10 mouse cellular contexts compared by ENCODE assay signal in the genomic region with DNA sequence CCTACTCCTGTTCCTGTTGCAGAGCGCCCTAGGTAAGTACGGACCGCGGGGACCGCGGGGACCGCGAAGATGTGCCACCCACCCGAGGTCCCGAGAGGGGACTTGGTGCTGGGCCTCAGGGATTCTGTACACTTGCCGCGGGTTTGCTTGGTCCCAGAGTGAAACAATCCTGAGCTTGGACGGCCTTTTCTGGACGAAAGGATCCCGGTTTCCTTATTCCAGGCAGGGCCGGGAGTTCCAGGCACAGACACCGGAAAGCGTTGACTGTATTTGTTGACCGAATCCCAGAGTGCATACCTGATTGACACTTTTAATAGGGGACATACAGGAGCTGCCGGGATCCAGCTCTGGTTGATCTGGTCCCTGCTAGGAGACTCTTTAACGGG. TPM values are rescaled to one million over a fixed set of nuclear protein-coding genes. Genes with fewer than 3 reads are reported as not detected.
DNase-seq lines count a peak whose midpoint lies in the region; ATAC-seq lines count a peak whose summit lies in the region.
"Had no signal": no experiment of that assay in that cellular context is flagged by ENCODE, and none has a peak within 500 bp of the region (broad histone marks: within the 10 kb centered on the region; RNA-seq: fewer than 3 reads in every experiment).

No protein-coding gene starts in this region.

- no peaks in the 10 kb centered on the region for H3K36me3 ChIP-seq in heart, embryonic 10.5 days
- H3K36me3 ChIP-seq in heart, embryonic 15.5 days = no peaks in the 10 kb centered on the region
- H3K36me3 ChIP-seq in liver, embryonic 16.5 days (ENCODE audit: control insufficient read depth, insufficient read depth) = no peaks in the 10 kb centered on the region

- no peak for DNase-seq in heart, embryonic 10.5 days (ENCODE audit: low spot score)
- no peak for DNase-seq in heart, adult 9 months (ENCODE audit: low spot score in 2 of 2)
- DNase-seq in Muller cell, postnatal 12 days (ENCODE audit: inconsistent ontology term) = peak; percentile 38
- no peak for DNase-seq in urinary bladder, adult 18-20 months (ENCODE audit: low spot score in 2 of 2)
- no peak for DNase-seq in ovary, postnatal 10 days (ENCODE audit: low spot score)

- H3K27me3 ChIP-seq in heart, embryonic 10.5 days (ENCODE audit: insufficient read depth, poor library complexity, severe bottlenecking) = peaks cover 83% of the 10 kb centered on the region
- peaks cover 43% of the 10 kb centered on the region for H3K27me3 ChIP-seq in heart, embryonic 15.5 days
- H3K27me3 ChIP-seq in liver, embryonic 16.5 days (ENCODE audit: control insufficient read depth, insufficient read depth, low read depth, low read length) = peaks cover 49% of the 10 kb centered on the region

- H3K9ac ChIP-seq in heart, embryonic 15.5 days = peak overlapping the region; percentile 58
- H3K9ac ChIP-seq in liver, embryonic 16.5 days (ENCODE audit: low read depth, low read length) = peak overlapping the region; percentile 25; the same call in 1 of the 2 replicates

- H3K4me3 ChIP-seq in heart, embryonic 10.5 days = peak overlapping the region; percentile 84
- H3K4me3 ChIP-seq in heart, embryonic 15.5 days = peak overlapping the region; percentile 59
- peak overlapping the region; percentile 57 for H3K4me3 ChIP-seq in liver, embryonic 16.5 days (ENCODE audit: low read depth, low read length)

- H3K27ac ChIP-seq in heart, embryonic 10.5 days = peak overlapping the region; percentile 82
- no peak overlapping the region for H3K27ac ChIP-seq in heart, embryonic 15.5 days
- H3K27ac ChIP-seq in liver, embryonic 16.5 days (ENCODE audit: low read length) = no peak overlapping the region

- H3K4me1 ChIP-seq in heart, embryonic 10.5 days = peaks cover 11% of the 10 kb centered on the region
- peaks cover 4% of the 10 kb centered on the region; the same call in 1 of the 2 replicates for H3K4me1 ChIP-seq in heart, embryonic 15.5 days (replicated peaks)
- no peaks in the 10 kb centered on the region; the same call in 1 of the 2 replicates for H3K4me1 ChIP-seq in liver, embryonic 16.5 days (ENCODE audit: control insufficient read depth, low read depth, low read length)

- 1% methylated on average over 21 of the region's 21 CpGs for WGBS in heart, embryonic 10.5 days
- WGBS in heart, embryonic 15.5 days = 1% methylated on average over 21 of the region's 21 CpGs
- WGBS in liver, embryonic 16.5 days (ENCODE audit: insufficient replicate concordance) = 1% methylated on average over 21 of the region's 21 CpGs

- no peak for ATAC-seq in heart, embryonic 15.5 days (replicated peaks; ENCODE audit: insufficient number of reproducible peaks, insufficient read depth, low FRiP score, low read depth)
- ATAC-seq in liver, embryonic 16.5 days (ENCODE audit: low read depth) = no peak
- ATAC-seq in megakaryocyte progenitor cell, adult 5-6 weeks (replicated peaks; ENCODE audit: poor library complexity) = no peak

- peak overlapping the region; percentile 86 for H3K4me2 ChIP-seq in heart, embryonic 15.5 days
- peak overlapping the region; percentile 62 for H3K4me2 ChIP-seq in liver, embryonic 16.5 days (ENCODE audit: low read depth, low read length)

- no peaks in the 10 kb centered on the region for H3K9me3 ChIP-seq in heart, embryonic 10.5 days
- H3K9me3 ChIP-seq in heart, embryonic 15.5 days (replicated peaks) = no peaks in the 10 kb centered on the region
- no peaks in the 10 kb centered on the region for H3K9me3 ChIP-seq in liver, embryonic 16.5 days (replicated peaks; ENCODE audit: control insufficient read depth, low read length)

RNA-seq across cellular contexts. Expression of a gene that starts 0.5 kb away (rescaled TPM):
- 0.18 and 0.28 TPM in 2 replicates for polyA plus RNA-seq in heart, embryonic 10.5 days (2016; fragmentation: Nextera tagmentation; extraction: Ambion mirVana)
- polyA plus RNA-seq in heart, embryonic 15.5 days (2015; fragmentation: Nextera tagmentation; extraction: Ambion mirVana) = 0.64 and 0.94 TPM in 2 replicates
- polyA plus RNA-seq in liver, embryonic 16.5 days (2015; fragmentation: Nextera tagmentation; extraction: Ambion mirVana) = 0.19 and 0.31 TPM in 2 replicates
- total RNA-seq in megakaryocyte progenitor cell, adult 5-6 weeks (2015) = 0.68 and 1.6 TPM in 2 replicates
- total RNA-seq in megakaryocyte progenitor cell, adult 5-6 weeks (2017) = 0.30 and 0.46 TPM in 2 replicates
- polyA plus RNA-seq: C2C12 had no signal

RNA-seq across cellular contexts. Expression of a gene that starts 41.4 kb away (rescaled TPM):
- 0.13 TPM in 1 of 2 replicates, not detected in the other for polyA plus RNA-seq in heart, embryonic 10.5 days (2016; fragmentation: Nextera tagmentation; extraction: Ambion mirVana)
- polyA plus RNA-seq in heart, embryonic 15.5 days (2015; fragmentation: Nextera tagmentation; extraction: Ambion mirVana) = 0.06 TPM in 2 replicates
- polyA plus RNA-seq in liver, embryonic 16.5 days (2015; fragmentation: Nextera tagmentation; extraction: Ambion mirVana) = 0.34 and 0.50 TPM in 2 replicates
- not detected in 2 replicates for total RNA-seq in megakaryocyte progenitor cell, adult 5-6 weeks (2015)
- not detected in 2 replicates for total RNA-seq in megakaryocyte progenitor cell, adult 5-6 weeks (2017)
- total RNA-seq: neutrophil, adult 5-6 weeks had no signal
